Mouse (Mus musculus) embryonic facial prominence, embryonic 12.5 days (tissue): ENCODE results near the gene Foxred2. TPM values are rescaled to one million over a fixed set of nuclear protein-coding genes. Genes with fewer than 3 reads are reported as not detected.

Source experiments
- ATAC-seq: fragments of 200-750 bp; cut with Nextera tagmentation; 2 replicates; pipeline ENCODE4 v1.8.0; 2017; ENCODE audit not compliant: insufficient number of reproducible peaks, insufficient read depth, low FRiP score, low TSS enrichment
- H3K27ac ChIP-seq: fragments of 300-500 bp; sonication (generic); 2 replicates; pipeline ENCODE4 v1.5.1; 2016; ENCODE audit warnings: mild to moderate bottlenecking
- H3K27me3 ChIP-seq: fragments of 300-500 bp; sonication (generic); 2 replicates; pipeline ENCODE4 v1.6.1; 2016; ENCODE audit warnings: mild to moderate bottlenecking, moderate library complexity
- H3K36me3 ChIP-seq: fragments of 300-500 bp; sonication (generic); 2 replicates; pipeline ENCODE4 v1.6.1; 2016; ENCODE audit warnings: mild to moderate bottlenecking
- H3K4me1 ChIP-seq: fragments of 300-500 bp; sonication (generic); 2 replicates; pipeline ENCODE4 v1.6.1; 2016
- H3K4me2 ChIP-seq: fragments of 300-500 bp; sonication (generic); replicated peaks from 2 replicates; pipeline ENCODE4 v1.6.1; 2016; ENCODE audit warnings: mild to moderate bottlenecking, moderate library complexity
- H3K4me3 ChIP-seq: fragments of 300-500 bp; sonication (generic); 2 replicates; pipeline ENCODE4 v1.5.1; 2016; ENCODE audit warnings: mild to moderate bottlenecking
- H3K9ac ChIP-seq: fragments of 300-500 bp; sonication (generic); 2 replicates; pipeline ENCODE4 v1.6.1; 2016; ENCODE audit warnings: mild to moderate bottlenecking, moderate library complexity
- H3K9me3 ChIP-seq: fragments of 300-500 bp; sonication (generic); 2 replicates; pipeline ENCODE4 v1.6.1; 2016; ENCODE audit warnings: mild to moderate bottlenecking, moderate library complexity
- WGBS: fragments of 180-500 bp; shearing (Covaris S2); methylation state at CpG from one replicate; pipeline ENCODE4 v1.1.7; 2016; 5-methylcytosine and 5-hydroxymethylcytosine counted together
- polyA plus RNA-seq: library from polyadenylated mRNA; unstranded; fragments of >200 nt; fragmentation: Nextera tagmentation; extraction: Ambion mirVana; gene quantifications from 2 replicates; pipeline ENCODE4 v1.2.1, GENCODE M21; 2016

The Foxred2 gene
- polyA plus RNA-seq, 1 experiment from 2014 or later, result 8.6 TPM

DNA sequence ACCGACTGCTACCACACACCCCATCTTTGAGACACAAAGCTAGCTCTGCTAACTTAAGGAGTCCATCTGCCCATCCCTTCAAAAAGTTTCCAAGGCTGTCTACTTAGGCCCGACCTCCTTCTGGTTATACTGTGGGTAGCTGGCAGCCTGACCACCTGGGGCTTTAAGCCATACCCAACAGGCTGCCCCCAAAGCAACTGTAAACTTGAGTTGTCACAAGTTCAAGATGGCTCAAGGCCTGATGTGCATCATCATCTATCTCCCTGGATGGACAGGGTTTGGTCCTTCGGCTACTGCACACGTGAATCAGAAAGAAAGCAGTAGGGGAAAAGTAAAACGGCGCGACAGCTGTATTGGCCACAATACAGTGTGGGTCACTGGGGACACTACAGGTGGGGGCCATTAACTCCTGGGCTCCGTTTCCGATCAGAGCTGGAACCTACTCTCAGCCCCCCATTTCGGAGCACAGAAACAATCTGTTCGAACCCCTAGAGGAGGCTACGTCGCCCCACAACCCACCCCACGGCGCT is 13.5 kb upstream of the Foxred2 start:
- Histone ChIP-seq H3K27ac (peak overlapping the region; percentile 98), H3K9me3 (no peaks in the 10 kb centered on the region), H3K4me2 (peak overlapping the region; percentile 91), H3K9ac (peak overlapping the region; percentile 87), H3K4me1 (peaks cover 17% of the 10 kb centered on the region), H3K36me3 (peaks cover 39% of the 10 kb centered on the region), H3K27me3 (no peaks in the 10 kb centered on the region), H3K4me3 (peak overlapping the region; percentile 75)
- ATAC-seq, result peak; percentile 19
- 3% methylated on average over 15 of the region's 15 CpGs for WGBS

DNA sequence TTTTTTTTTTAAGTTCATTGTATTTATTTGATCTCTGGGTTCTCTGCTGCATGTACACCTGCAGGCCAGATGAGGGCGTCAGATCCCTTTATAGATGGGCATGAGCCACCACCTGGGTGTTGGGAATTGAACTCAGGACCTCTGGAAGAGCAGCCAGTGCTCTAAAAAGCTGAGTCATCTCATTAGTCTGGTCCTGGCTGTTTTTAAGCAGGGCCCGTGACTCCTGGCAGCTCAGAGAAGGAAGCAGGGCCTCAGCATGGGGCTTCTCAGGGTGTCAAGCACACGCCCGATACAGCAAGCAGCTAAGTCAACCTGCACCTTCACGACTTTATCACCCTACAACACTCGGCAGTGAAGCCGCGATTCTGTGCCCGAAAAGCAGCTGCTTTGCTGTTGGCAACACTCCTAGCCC is 8.6 kb upstream of the Foxred2 start:
- H3K9me3 ChIP-seq, result no peaks in the 10 kb centered on the region
- no peak overlapping the region for H3K27ac ChIP-seq
- no peaks in the 10 kb centered on the region for H3K27me3 ChIP-seq
- ATAC-seq, result no peak
- 85% methylated on average over 9 of the region's 9 CpGs for WGBS
- no peak overlapping the region for H3K9ac ChIP-seq
- H3K4me3 ChIP-seq, result no peak overlapping the region
- peaks cover 13% of the 10 kb centered on the region for H3K4me1 ChIP-seq
- H3K4me2 ChIP-seq, result no peak overlapping the region
- peaks cover 88% of the 10 kb centered on the region for H3K36me3 ChIP-seq

DNA sequence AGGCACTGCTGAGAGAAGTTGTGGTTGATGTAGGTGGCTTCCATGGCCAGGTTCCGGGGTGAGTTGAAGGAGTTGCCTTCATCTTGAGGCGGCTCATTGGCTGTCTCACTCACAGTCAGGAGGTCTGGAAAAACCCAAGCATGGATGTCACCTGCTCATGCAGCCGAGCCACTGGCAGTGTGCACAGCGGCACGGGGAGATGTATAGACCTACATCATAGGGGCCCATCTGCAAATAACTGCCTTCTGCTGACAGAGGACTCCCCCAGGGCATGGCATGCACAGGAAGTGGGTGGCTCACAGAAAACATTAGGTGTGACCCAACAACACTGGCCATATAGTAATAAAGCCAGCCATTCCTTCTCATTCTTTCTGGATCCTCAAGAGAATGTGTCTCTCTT is 5.9 kb upstream of the Foxred2 start:
- no peak for ATAC-seq
- Histone ChIP-seq H3K27me3 (no peaks in the 10 kb centered on the region), H3K4me1 (peaks cover 1% of the 10 kb centered on the region), H3K36me3 (peaks cover 91% of the 10 kb centered on the region), H3K9me3 (no peaks in the 10 kb centered on the region), H3K4me2 (no peak overlapping the region), H3K4me3 (no peak overlapping the region), H3K27ac (no peak overlapping the region), H3K9ac (no peak overlapping the region)
- WGBS, result over 99% methylated on average over 5 of the region's 5 CpGs

DNA sequence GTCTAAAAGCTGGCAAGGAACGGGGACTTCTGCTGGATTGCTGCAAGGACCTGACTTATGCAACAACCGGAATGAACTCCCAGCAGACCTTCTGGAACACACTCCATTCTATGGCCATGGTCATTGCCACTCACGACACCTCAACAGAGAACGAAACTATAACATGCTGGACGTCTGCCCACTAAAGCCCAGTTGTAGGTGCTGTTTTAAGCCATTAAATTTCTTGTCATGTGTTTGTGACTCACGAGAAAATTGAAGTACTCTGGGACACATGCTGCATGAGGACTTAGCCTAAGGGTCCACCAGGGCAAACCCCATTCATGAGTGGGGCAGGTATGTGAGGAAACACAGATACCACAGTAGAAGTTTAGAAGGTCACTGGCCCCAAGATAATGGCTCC is 4.2 kb upstream of the Foxred2 start:
- WGBS, result 90% methylated on average over 6 of the region's 6 CpGs
- H3K27ac ChIP-seq, result no peak overlapping the region
- no peaks in the 10 kb centered on the region for H3K9me3 ChIP-seq
- H3K36me3 ChIP-seq, result peaks cover 73% of the 10 kb centered on the region
- no peak overlapping the region for H3K4me2 ChIP-seq
- no peak overlapping the region for H3K4me3 ChIP-seq
- no peak for ATAC-seq
- peaks cover 15% of the 10 kb centered on the region for H3K4me1 ChIP-seq
- H3K27me3 ChIP-seq, result peaks cover 8% of the 10 kb centered on the region
- no peak overlapping the region for H3K9ac ChIP-seq

DNA sequence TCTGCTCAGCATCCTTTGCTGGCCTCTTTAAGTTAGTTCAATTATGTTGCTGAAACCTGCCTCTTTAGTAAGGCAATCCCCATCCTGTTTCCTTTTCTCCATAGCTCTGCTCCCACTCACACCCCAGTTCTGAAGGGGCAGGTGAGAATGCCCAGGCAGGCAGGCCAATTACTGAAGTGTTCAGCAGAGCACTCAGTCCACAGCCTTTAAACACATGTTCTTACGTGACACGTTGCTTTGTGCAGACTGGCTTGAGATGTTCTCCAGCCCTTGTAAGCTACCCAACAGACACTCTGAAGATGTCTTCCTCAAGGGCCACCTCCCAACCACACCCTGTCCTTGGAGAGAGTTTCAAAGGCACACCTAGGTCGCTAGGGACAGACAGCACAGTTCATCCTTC is 1.5 kb upstream of the Foxred2 start:
- Histone ChIP-seq H3K4me1 (peaks cover 19% of the 10 kb centered on the region), H3K36me3 (peaks cover 50% of the 10 kb centered on the region), H3K4me3 (no peak overlapping the region), H3K9ac (no peak overlapping the region), H3K4me2 (no peak overlapping the region), H3K27ac (no peak overlapping the region), H3K27me3 (peaks cover 13% of the 10 kb centered on the region), H3K9me3 (no peaks in the 10 kb centered on the region)
- 70% methylated on average over 3 of the region's 3 CpGs for WGBS
- ATAC-seq, result no peak

DNA sequence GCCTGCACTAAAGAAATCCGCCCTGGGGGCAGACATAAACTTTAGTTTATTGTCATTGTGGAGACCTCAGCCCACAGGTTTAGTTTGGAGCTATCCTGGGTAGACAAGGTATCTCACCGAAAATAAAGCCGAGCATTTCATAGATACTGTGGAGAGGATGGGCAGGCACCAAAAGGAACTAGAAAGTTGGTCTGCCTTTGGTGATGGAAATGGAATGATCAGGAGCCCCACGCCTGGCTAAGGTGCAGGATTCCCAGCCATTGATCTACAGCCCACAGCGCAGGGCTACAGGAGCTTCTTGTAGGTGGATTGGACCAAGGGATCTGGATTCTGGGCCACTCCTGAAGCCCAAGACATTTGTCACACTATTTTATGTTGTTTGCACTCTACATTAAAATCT is 1.1 kb upstream of the Foxred2 start:
- no peak overlapping the region for H3K9ac ChIP-seq
- no peak overlapping the region for H3K4me3 ChIP-seq
- no peak overlapping the region; the same call in 1 of the 2 replicates for H3K4me2 ChIP-seq
- H3K36me3 ChIP-seq, result peaks cover 50% of the 10 kb centered on the region
- H3K4me1 ChIP-seq, result peaks cover 19% of the 10 kb centered on the region
- peaks cover 13% of the 10 kb centered on the region for H3K27me3 ChIP-seq
- H3K27ac ChIP-seq, result no peak overlapping the region
- 47% methylated on average over 5 of the region's 5 CpGs for WGBS
- no peaks in the 10 kb centered on the region for H3K9me3 ChIP-seq
- ATAC-seq, result no peak

DNA sequence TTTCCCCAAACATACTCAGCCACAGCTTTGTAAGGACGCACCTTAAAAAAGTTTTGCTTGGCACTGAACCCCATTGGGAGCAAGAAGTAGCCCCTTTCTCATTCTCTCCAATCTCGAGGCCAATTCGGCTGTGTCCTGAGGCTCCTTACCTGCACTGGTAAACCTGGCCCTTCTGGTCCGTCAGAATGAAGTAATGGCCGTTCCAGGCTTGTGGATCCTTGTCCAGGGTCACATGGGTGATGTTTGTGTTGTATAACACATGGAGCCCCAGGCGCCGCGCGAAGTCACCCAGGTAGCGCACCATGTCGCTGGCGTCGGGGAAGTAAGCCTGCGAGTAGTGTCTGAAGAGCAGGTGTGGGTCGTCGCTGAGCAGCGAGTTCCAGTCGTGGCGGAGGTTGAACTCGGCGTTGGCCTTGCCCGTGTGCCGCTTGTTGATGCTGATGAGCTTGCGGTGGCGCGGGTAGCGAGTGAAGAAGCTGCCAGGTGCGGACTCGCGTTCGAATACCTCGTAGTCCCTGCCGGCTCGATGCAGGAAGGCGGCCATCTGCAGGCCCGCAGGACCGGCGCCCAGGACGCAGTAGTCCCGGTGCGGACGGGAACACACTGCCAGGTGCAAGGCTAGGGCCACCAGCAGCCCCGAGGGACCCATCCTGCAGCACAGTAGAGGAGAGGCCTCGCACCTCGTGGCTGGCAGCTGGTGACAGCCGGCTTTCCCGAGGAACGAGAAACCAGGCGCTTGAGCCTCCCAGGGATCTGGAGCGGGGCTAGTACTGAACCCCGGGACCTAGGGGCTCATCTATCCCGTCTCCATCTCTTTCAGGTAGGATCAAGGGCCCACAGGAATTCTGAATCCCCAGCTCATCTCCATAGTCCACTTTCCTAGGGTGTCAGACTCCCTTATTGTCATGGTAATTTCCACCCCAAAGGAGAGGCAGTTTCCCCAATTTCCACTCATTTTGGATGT is 800 bp downstream of the Foxred2 start:
- ATAC-seq, result peak; percentile 42; the same call in 1 of the 2 replicates
- H3K4me2 ChIP-seq, result peak overlapping the region; percentile 81
- H3K9me3 ChIP-seq, result no peaks in the 10 kb centered on the region
- peaks cover 19% of the 10 kb centered on the region for H3K4me1 ChIP-seq
- peak overlapping the region; percentile 51 for H3K9ac ChIP-seq
- WGBS, result 8% methylated on average over 52 of the region's 52 CpGs
- peaks cover 13% of the 10 kb centered on the region for H3K27me3 ChIP-seq
- H3K4me3 ChIP-seq, result peak overlapping the region; percentile 55
- no peak overlapping the region for H3K27ac ChIP-seq
- H3K36me3 ChIP-seq, result peaks cover 34% of the 10 kb centered on the region

DNA sequence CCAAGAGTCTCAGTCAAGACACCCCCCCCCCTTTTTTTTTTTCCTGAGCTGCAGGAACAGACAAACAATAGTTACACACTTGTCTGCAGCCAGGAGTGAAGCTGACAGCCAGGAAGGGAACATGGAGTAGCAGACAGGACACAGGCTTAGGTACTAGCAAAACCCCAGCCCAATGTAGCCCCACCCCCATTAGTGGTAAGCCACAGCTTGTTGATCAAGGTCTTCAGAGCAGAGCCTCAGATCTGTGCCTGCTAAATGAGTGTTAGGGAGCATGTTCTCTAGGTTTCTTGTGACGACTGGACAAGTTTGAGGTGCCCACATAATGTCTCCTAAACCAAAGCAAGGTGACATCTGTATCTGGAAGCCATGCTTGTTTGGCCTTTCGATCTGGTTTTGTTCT is 2.2 kb downstream of the Foxred2 start:
- 94% methylated on average over 2 of the region's 2 CpGs for WGBS
- Histone ChIP-seq H3K9ac (no peak overlapping the region), H3K9me3 (no peaks in the 10 kb centered on the region), H3K4me1 (peaks cover 19% of the 10 kb centered on the region), H3K36me3 (peaks cover 20% of the 10 kb centered on the region), H3K27ac (no peak overlapping the region), H3K27me3 (peaks cover 13% of the 10 kb centered on the region), H3K4me3 (no peak overlapping the region), H3K4me2 (no peak overlapping the region)
- ATAC-seq, result no peak

DNA sequence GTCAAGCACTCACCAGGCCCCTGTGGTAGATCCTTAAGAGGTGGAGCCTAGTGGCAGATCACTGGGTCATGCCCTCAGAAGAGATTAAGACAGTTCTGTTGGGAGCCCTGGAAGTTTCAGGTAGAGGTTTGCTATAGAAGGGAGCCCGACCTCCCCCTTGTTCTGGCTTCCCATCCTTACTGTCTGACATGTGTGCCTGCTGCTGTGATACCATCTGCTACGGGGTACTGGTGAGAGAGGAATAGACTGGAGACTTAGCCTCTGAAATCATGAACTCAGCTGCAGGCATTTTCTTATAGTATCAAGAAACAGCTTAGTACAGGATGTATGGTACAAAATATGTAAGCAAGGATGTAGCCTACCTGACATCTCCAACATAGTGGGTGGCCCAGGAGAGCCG is 3.6 kb downstream of the Foxred2 start:
- Histone ChIP-seq H3K9me3 (no peaks in the 10 kb centered on the region), H3K4me3 (no peak overlapping the region), H3K9ac (no peak overlapping the region), H3K4me1 (peaks cover 19% of the 10 kb centered on the region), H3K36me3 (0 out of 2 replicates have a peak, but pooled peaks cover 10% of the 10 kb centered on the region), H3K27ac (no peak overlapping the region), H3K4me2 (no peak overlapping the region), H3K27me3 (peaks cover 13% of the 10 kb centered on the region)
- no peak for ATAC-seq
- WGBS, result 89% methylated on average over 3 of the region's 3 CpGs

DNA sequence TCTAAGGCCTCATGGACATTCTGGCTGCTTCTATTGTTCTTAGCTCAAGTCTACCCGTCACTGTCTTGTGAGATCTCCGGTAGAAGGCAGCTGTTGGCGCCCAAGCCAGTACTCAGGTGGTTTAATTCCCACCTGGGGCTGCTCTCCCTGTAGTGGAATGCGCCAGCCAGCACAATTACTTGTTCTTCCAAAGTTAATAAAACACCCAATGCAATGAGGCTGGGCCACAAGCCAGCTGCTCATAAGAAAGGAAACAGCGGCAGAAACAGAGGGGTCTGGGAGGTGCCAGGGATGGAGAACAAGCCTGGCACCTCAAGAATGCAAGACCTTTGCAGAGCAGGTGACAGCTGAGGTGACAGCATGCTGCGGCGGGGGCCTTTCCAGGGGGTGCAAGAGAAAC is 7.5 kb downstream of the Foxred2 start:
- no peak for ATAC-seq
- no peaks in the 10 kb centered on the region for H3K27me3 ChIP-seq

DNA sequence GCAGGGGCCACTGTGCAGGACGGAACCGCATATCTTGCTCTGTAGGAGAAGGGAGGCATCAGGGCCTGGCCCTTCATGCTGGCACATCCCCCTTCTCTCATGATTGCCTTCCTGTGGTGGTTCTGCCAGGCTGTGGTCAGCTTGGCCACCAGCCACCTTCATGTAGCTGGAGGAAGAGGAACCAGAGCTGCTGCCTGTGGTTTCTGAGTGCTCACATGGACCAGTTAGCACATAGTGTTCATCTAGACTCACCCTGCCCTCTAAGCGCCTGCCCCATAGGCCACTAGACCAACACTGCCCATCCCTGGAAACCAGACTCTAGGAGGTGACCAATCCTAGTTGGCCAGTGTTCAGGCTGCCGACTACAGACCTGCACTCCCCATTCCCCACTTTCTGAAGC is 10.8 kb downstream of the Foxred2 start:
- WGBS, result 85% methylated on average over 4 of the region's 4 CpGs
- no peaks in the 10 kb centered on the region for H3K4me1 ChIP-seq
- no peaks in the 10 kb centered on the region for H3K9me3 ChIP-seq

More for the DNA sequence above, 7.5 kb downstream of the Foxred2 start:
- H3K9me3 ChIP-seq, result no peaks in the 10 kb centered on the region
- H3K36me3 ChIP-seq, result 0 out of 2 replicates have a peak, but pooled peaks cover 22% of the 10 kb centered on the region
- H3K27ac ChIP-seq, result no peak overlapping the region
- no peak overlapping the region for H3K4me3 ChIP-seq
- no peaks in the 10 kb centered on the region for H3K4me1 ChIP-seq
- H3K4me2 ChIP-seq, result no peak overlapping the region
- WGBS, result 86% methylated on average over 7 of the region's 7 CpGs
- no peak overlapping the region for H3K9ac ChIP-seq

DNA sequence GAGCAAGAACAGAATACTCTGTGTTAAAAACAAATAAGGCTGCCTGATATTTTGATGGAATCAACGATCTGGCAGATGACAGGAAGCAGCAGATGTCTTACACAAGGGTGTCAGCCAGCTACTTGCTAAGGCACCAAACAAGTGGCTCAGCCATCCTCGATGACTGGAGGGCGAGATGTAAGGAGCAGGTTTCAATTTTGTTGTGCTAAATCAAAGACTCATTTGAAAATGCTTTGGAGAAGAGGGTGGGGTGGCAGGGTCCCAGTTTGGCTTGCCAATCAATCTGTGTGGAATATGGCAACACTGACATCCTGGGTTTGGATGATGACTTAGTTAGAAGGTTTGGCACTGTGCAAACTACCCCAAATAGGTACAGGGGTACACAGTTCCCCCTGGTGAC is 15.0 kb downstream of the Foxred2 start:
- H3K4me3 ChIP-seq, result no peak overlapping the region
- no peak overlapping the region for H3K27ac ChIP-seq
- H3K4me2 ChIP-seq, result no peak overlapping the region
- no peak for ATAC-seq
- H3K9me3 ChIP-seq, result no peaks in the 10 kb centered on the region
- WGBS, result 85% methylated on average over 3 of the region's 3 CpGs
- no peak overlapping the region for H3K9ac ChIP-seq
- no peaks in the 10 kb centered on the region for H3K4me1 ChIP-seq
- peaks cover 18% of the 10 kb centered on the region for H3K36me3 ChIP-seq
- no peaks in the 10 kb centered on the region for H3K27me3 ChIP-seq

More for the DNA sequence above, 10.8 kb downstream of the Foxred2 start:
- Histone ChIP-seq H3K27me3 (no peaks in the 10 kb centered on the region), H3K9ac (no peak overlapping the region), H3K27ac (no peak overlapping the region), H3K4me3 (no peak overlapping the region), H3K4me2 (no peak overlapping the region), H3K36me3 (peaks cover 26% of the 10 kb centered on the region)
- no peak for ATAC-seq
